Comparison of ENCODE assay signal across 16 mouse cellular contexts in the genomic region with DNA sequence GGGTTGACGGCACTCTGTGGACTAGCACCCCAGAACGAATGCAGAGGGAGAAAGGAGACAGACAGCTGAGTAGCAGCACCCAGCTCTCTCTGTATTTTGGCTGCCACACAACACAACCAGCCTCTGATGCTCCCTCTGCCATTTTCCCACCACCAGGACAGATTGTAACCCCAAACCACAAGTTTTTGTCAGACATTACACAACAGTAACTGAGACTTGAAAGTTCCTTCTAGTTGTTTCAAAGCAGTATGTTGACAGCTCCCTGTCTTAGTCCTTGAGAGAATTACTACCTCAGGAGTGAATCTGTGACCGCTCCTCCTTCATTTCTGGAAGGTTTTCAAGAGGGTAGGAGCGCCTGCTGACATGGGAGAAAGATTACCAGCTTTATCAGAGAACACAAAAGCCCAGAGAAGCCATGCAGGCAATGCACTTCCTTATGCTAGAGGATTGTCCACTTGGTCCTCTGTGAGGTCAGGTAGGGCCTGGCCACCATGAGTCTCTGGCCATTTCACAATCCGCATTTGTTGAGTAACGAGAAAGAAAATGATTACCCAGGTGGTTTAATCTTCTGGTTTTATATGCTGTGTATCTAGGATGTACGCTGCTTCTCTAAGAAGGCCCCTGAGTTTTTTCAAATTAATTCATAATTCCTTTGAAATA.
DNase-seq lines count a peak whose midpoint lies in the region; ATAC-seq and TF ChIP-seq lines count a peak whose summit lies in the region.
"Had no signal": no experiment of that assay in that cellular context is flagged by ENCODE, and none has a peak within 500 bp of the region (broad histone marks: within the 10 kb centered on the region; RNA-seq: fewer than 3 reads in every experiment).

No protein-coding gene starts in this region.

- no peak overlapping the region for H3K27ac ChIP-seq in heart, embryonic 12.5 days (ENCODE audit: poor library complexity, severe bottlenecking)
- no peak overlapping the region for H3K27ac ChIP-seq in midbrain, embryonic 11.5 days (ENCODE audit: low read depth, low read length)
- H3K27ac ChIP-seq in midbrain, postnatal 0 days (ENCODE audit: low read depth, low read length) = no peak overlapping the region
- H3K27ac ChIP-seq in forebrain, postnatal 0 days (ENCODE audit: low read depth, low read length) = no peak overlapping the region
- H3K27ac ChIP-seq: embryonic facial prominence, embryonic 15.5 days; forebrain, embryonic 12.5 days; hindbrain, embryonic 15.5 days had no signal

- H3K4me3 ChIP-seq in heart, embryonic 12.5 days = no peak overlapping the region
- H3K4me3 ChIP-seq in midbrain, embryonic 11.5 days (ENCODE audit: low read depth, low read length) = no peak overlapping the region
- no peak overlapping the region for H3K4me3 ChIP-seq in midbrain, postnatal 0 days (ENCODE audit: low read depth, low read length)
- no peak overlapping the region for H3K4me3 ChIP-seq in forebrain, postnatal 0 days (ENCODE audit: low read depth, low read length)
- H3K4me3 ChIP-seq: embryonic facial prominence, embryonic 15.5 days; erythroblast, embryonic 14.5 days; forebrain, embryonic 12.5 days; hindbrain, embryonic 15.5 days had no signal

- H3K9me3 ChIP-seq in heart, embryonic 12.5 days (replicated peaks) = no peaks in the 10 kb centered on the region
- H3K9me3 ChIP-seq in midbrain, embryonic 11.5 days (ENCODE audit: control insufficient read depth, low read length) = no peaks in the 10 kb centered on the region
- no peaks in the 10 kb centered on the region for H3K9me3 ChIP-seq in midbrain, postnatal 0 days (ENCODE audit: low read length)
- H3K9me3 ChIP-seq in forebrain, postnatal 0 days (ENCODE audit: low read length) = no peaks in the 10 kb centered on the region
- H3K9me3 ChIP-seq: embryonic facial prominence, embryonic 15.5 days; forebrain, embryonic 12.5 days; hindbrain, embryonic 15.5 days had no signal

- no peak for ATAC-seq in heart, embryonic 12.5 days (ENCODE audit: insufficient number of reproducible peaks, low FRiP score)
- ATAC-seq in midbrain, embryonic 11.5 days (ENCODE audit: low FRiP score) = no peak
- no peak for ATAC-seq in midbrain, postnatal 0 days (ENCODE audit: low FRiP score)
- ATAC-seq in megakaryocyte progenitor cell, adult 5-6 weeks (replicated peaks; ENCODE audit: poor library complexity) = peak; percentile 78
- no peak for ATAC-seq in forebrain, postnatal 0 days
- ATAC-seq: forebrain, embryonic 16.5 days had no signal

- H3K27me3 ChIP-seq in heart, embryonic 12.5 days (replicated peaks) = no peaks in the 10 kb centered on the region
- no peaks in the 10 kb centered on the region for H3K27me3 ChIP-seq in midbrain, embryonic 11.5 days (ENCODE audit: control insufficient read depth, insufficient read depth, low read length)
- no peaks in the 10 kb centered on the region for H3K27me3 ChIP-seq in midbrain, postnatal 0 days (ENCODE audit: insufficient read depth, low read length)
- no peaks in the 10 kb centered on the region for H3K27me3 ChIP-seq in forebrain, postnatal 0 days (ENCODE audit: insufficient read depth, low read length)
- H3K27me3 ChIP-seq: embryonic facial prominence, embryonic 15.5 days; forebrain, embryonic 12.5 days; hindbrain, embryonic 15.5 days had no signal

- peak; percentile 55 for DNase-seq in heart, adult 11 months
- peak; percentile 49 for DNase-seq in midbrain, embryonic 11.5 days (ENCODE audit: low spot score, missing footprints)
- no peak for DNase-seq in midbrain, postnatal 0 days (ENCODE audit: low spot score)
- DNase-seq in c-Kit-positive CD71-negative TER-119-negative erythroid progenitor cells, embryonic 14.5 days (ENCODE audit: low read depth) = peak; percentile 1
- DNase-seq in forebrain, postnatal 0 days = no peak
- no peak for DNase-seq in layer of hippocampus, adult 18-20 months (ENCODE audit: low spot score in 2 of 2)
- DNase-seq: adrenal gland, postnatal 10 days; embryo, embryonic 11 days; gastrocnemius, postnatal 14 days had no signal

- H3K4me2 ChIP-seq in heart, embryonic 12.5 days = no peak overlapping the region
- H3K4me2 ChIP-seq in midbrain, embryonic 11.5 days = no peak overlapping the region
- no peak overlapping the region for H3K4me2 ChIP-seq in midbrain, postnatal 0 days (ENCODE audit: low read depth, low read length, poor library complexity, severe bottlenecking)
- H3K4me2 ChIP-seq in forebrain, postnatal 0 days (ENCODE audit: low read depth) = no peak overlapping the region
- H3K4me2 ChIP-seq: embryonic facial prominence, embryonic 15.5 days; forebrain, embryonic 12.5 days; hindbrain, embryonic 15.5 days had no signal

- WGBS in heart, embryonic 12.5 days = 72% methylated on average over 7 of the region's 7 CpGs
- 85% methylated on average over 7 of the region's 7 CpGs for WGBS in midbrain, embryonic 11.5 days
- WGBS in midbrain, postnatal 0 days = 70% methylated on average over 7 of the region's 7 CpGs
- 88% methylated on average over 7 of the region's 7 CpGs for WGBS in forebrain, postnatal 0 days

- no peaks in the 10 kb centered on the region for H3K36me3 ChIP-seq in heart, embryonic 12.5 days
- H3K36me3 ChIP-seq in midbrain, embryonic 11.5 days (ENCODE audit: control insufficient read depth, insufficient read depth, low read length) = no peaks in the 10 kb centered on the region
- no peaks in the 10 kb centered on the region for H3K36me3 ChIP-seq in midbrain, postnatal 0 days (ENCODE audit: insufficient read depth, low read length)
- H3K36me3 ChIP-seq in forebrain, postnatal 0 days (ENCODE audit: insufficient read depth) = no peaks in the 10 kb centered on the region
- H3K36me3 ChIP-seq: embryonic facial prominence, embryonic 15.5 days; forebrain, embryonic 12.5 days; hindbrain, embryonic 15.5 days had no signal

- TF ChIP-seq CTCF in midbrain, postnatal 0 days (IDR thresholded peaks at IDR 0.05) = no peak
- TF ChIP-seq CTCF in forebrain, postnatal 0 days (IDR thresholded peaks at IDR 0.05; ENCODE audit: low read depth) = no peak

- peaks cover 6% of the 10 kb centered on the region for H3K4me1 ChIP-seq in heart, embryonic 12.5 days (replicated peaks)
- no peaks in the 10 kb centered on the region; the same call in 1 of the 2 replicates for H3K4me1 ChIP-seq in midbrain, embryonic 11.5 days (ENCODE audit: control insufficient read depth, insufficient read depth, low read length)
- H3K4me1 ChIP-seq in midbrain, postnatal 0 days (ENCODE audit: insufficient read depth, low read length) = peaks cover 12% of the 10 kb centered on the region
- H3K4me1 ChIP-seq in forebrain, postnatal 0 days (ENCODE audit: insufficient read depth) = 0 out of 2 replicates have a peak, but pooled peaks cover 2% of the 10 kb centered on the region
- H3K4me1 ChIP-seq: embryonic facial prominence, embryonic 15.5 days had no signal

- H3K9ac ChIP-seq in heart, embryonic 12.5 days = no peak overlapping the region
- H3K9ac ChIP-seq in midbrain, embryonic 11.5 days (ENCODE audit: low read length) = no peak overlapping the region
- H3K9ac ChIP-seq in midbrain, postnatal 0 days (replicated peaks; ENCODE audit: low read length, poor library complexity, severe bottlenecking) = no peak overlapping the region
- H3K9ac ChIP-seq in forebrain, postnatal 0 days = no peak overlapping the region
- H3K9ac ChIP-seq: embryonic facial prominence, embryonic 15.5 days; forebrain, embryonic 12.5 days; hindbrain, embryonic 15.5 days had no signal

Comparison
In these comparisons a context has a peak if more than half of its experiments do, and no peak if none do; other contexts are left out.
1. DNase-seq: peak in heart, adult 11 months (single experiment), midbrain, embryonic 11.5 days (single experiment) and c-Kit-positive CD71-negative TER-119-negative erythroid progenitor cells, embryonic 14.5 days (single experiment); none in midbrain, postnatal 0 days (single experiment), forebrain, postnatal 0 days (single experiment) and layer of hippocampus, adult 18-20 months (0 of 2).